Mouse (Mus musculus) kidney, adult 8-10 months (tissue): ENCODE data around the gene Mtrr.
"Not testable (repeated sequence)": the region's sequence is repeated elsewhere in the genome, so short reads cannot be mapped to it uniquely, and the experiment has no call there.

Source experiments
- DNase-seq, 2 experiments: peaks; one replicate each; pipeline ENCODE4 v3.0.0; 2022

Mtrr gene

GRCm38 (mm10) chr13:68568110-68568509 lies 13.8 kb downstream of the Mtrr start:
- no peak for DNase-seq

- DNase-seq = not testable (repeated sequence)
Measured at GRCm38 (mm10) chr13:68553391-68553790, 28.6 kb downstream of the Mtrr start.
